Mouse (Mus musculus): Measurements from ENCODE around the gene Naaladl2.

The Naaladl2 gene

GRCm38 (mm10) chr3:24938507-24939182 is 205.4 kb downstream of the Naaladl2 start:
- no peak for DNase-seq

- no peak for DNase-seq
These were observed 222.2 kb downstream of the Naaladl2 start for GRCm38 (mm10) chr3:24921811-24922210.

- DNase-seq: no peak
These were observed 222.7 kb downstream of the Naaladl2 start for GRCm38 (mm10) chr3:24921401-24921800.

GRCm38 (mm10) chr3:24905425-24905960 is 238.6 kb downstream of the Naaladl2 start:
- no peak for DNase-seq

- no peak for DNase-seq
These were observed 255.3 kb downstream of the Naaladl2 start for GRCm38 (mm10) chr3:24888801-24889200.

GRCm38 (mm10) chr3:24872254-24872653 is 271.8 kb downstream of the Naaladl2 start:
- DNase-seq: no peak

- no peak for DNase-seq
These were observed 291.1 kb downstream of the Naaladl2 start for GRCm38 (mm10) chr3:24852936-24853335.

GRCm38 (mm10) chr3:24796739-24797138 is 347.3 kb downstream of the Naaladl2 start:
- no peak for DNase-seq

- no peak for DNase-seq
These were observed 356.5 kb downstream of the Naaladl2 start for GRCm38 (mm10) chr3:24787451-24788148.

- DNase-seq: no peak
These were observed 360.0 kb downstream of the Naaladl2 start for GRCm38 (mm10) chr3:24784108-24784507.

- no peak for DNase-seq
These were observed 360.6 kb downstream of the Naaladl2 start for GRCm38 (mm10) chr3:24783462-24783829.

GRCm38 (mm10) chr3:24782784-24783461 is 361.1 kb downstream of the Naaladl2 start:
- DNase-seq: no peak

GRCm38 (mm10) chr3:24781687-24782086 is 362.4 kb downstream of the Naaladl2 start:
- DNase-seq: no peak

- DNase-seq: no peak
These were observed 365.6 kb downstream of the Naaladl2 start for GRCm38 (mm10) chr3:24778416-24778815.

- DNase-seq: no peak
These were observed 395.0 kb downstream of the Naaladl2 start for GRCm38 (mm10) chr3:24749055-24749454.

GRCm38 (mm10) chr3:24747182-24747856 is 396.7 kb downstream of the Naaladl2 start:
- no peak for DNase-seq

GRCm38 (mm10) chr3:24743946-24744345 is 400.1 kb downstream of the Naaladl2 start:
- DNase-seq: no peak

GRCm38 (mm10) chr3:24719181-24719749 is 424.8 kb downstream of the Naaladl2 start:
- DNase-seq: no peak

GRCm38 (mm10) chr3:24714770-24715169 is 429.3 kb downstream of the Naaladl2 start:
- DNase-seq: no peak

GRCm38 (mm10) chr3:24705778-24706423 is 438.2 kb downstream of the Naaladl2 start:
- DNase-seq: no peak

- no peak for DNase-seq
These were observed 453.7 kb downstream of the Naaladl2 start for GRCm38 (mm10) chr3:24690162-24690915.

Data from cerebellum, adult 18-20 months (tissue).